Mouse (Mus musculus) kidney, postnatal 4 days (tissue): ENCODE measurements at regions not wholly inside any gene's neighbourhood (a gene's known extent, or its start where the extent isn't known, plus 50 kb on each side); places are given as distances from the start of the nearest gene placed in this dataset.

Experiments used
- DNase-seq, 2 experiments: peaks; one replicate each; pipeline ENCODE4 v3.0.0; 2021; ENCODE audit warnings: mixed read lengths in 2 of 2

DNA sequence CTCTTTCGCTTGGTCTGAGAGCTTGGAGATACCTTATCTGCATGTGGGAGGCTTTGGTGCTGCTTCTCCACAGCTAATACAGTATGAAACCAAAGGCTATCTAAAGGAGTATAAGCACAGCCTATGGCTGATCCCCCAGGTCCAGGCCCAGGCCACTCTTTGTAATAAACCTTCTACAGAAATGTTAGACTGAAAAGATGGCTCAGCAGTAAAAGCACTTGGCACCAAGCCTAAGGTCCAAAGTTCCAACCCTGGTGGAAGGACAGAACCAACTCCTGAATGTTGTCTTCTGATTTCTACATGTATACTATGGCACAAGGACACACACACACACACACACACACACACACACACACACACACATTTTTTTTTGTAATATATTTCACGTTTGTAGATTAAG, 1397.2 kb upstream of the Cntnap5a start:
- peak; percentile 4 to 31 for DNase-seq

DNA sequence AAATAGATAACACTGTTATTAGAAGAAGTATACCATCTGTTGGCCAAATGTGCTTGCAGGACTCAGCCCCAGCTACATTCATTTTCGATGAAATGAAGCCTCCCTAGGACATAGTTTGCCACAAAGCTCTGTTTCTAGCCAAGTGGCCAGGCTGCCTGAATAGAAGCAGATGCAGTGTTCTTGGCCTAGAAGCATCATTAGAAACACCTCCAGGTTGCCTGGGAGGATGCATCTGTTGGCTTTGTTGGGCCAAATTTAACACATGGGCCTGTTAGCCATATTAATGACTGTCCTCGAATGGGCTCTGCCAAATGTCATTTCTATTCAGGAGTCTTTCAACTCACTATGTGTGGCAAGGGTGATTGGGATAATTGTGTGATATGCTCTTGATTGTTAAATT, 1354.0 kb upstream of the Cntnap5a start:
- DNase-seq, result no peak

DNA sequence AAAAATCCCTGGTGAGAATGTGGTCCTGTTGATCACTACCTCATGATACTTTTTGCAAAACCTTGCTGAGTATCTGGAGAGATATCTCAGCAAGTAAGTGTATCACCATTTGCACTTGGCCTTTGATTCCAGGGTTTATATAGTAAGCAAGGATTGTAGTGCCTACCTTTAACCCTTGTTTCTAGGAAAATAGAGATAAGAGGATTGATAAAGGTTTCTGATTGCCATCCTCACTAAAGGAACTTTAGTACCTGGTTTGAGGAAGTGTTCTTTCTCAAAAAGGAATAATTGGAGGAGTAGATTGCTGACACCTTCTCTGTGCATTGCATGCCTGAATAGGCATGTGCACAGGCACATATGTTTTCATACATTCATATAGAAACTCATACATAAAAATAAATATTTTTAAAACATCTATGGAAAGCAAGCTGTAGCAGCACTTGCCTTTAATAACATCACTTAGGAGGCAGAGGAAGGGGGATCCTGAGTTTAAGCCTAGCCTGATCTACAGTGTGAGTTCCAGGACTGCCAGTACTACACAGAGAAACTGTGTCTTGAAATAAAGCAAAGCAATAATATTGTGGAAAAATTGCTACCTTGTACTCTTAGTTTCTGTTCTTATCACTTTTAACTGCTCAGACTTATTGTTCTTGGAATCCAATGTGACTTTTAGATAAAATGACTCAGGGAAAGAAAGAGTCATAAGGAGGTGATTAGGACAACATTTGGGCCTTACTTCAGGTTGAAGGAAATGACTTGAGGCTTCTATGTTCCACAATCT, 1326.2 kb upstream of the Cntnap5a start:
- DNase-seq, result no peak

DNA sequence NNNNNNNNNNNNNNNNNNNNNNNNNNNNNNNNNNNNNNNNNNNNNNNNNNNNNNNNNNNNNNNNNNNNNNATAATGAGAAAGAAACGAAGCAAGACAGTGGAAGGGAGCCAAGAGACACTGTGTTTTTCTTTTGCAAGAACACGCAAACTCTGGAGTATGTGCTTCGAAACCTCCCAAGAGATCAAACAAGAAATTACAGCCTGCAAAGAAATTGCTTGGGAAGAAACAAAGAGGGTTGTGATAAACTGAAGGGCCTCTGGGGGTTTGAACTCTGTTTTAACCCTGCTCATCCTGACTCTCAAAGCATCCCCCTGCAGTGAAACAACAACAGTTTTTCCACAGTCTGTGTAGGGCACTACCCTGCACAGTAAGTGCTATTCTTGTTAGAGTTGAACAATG, 1292.5 kb upstream of the Cntnap5a start:
- DNase-seq, result no peak
